In the genomic region with DNA sequence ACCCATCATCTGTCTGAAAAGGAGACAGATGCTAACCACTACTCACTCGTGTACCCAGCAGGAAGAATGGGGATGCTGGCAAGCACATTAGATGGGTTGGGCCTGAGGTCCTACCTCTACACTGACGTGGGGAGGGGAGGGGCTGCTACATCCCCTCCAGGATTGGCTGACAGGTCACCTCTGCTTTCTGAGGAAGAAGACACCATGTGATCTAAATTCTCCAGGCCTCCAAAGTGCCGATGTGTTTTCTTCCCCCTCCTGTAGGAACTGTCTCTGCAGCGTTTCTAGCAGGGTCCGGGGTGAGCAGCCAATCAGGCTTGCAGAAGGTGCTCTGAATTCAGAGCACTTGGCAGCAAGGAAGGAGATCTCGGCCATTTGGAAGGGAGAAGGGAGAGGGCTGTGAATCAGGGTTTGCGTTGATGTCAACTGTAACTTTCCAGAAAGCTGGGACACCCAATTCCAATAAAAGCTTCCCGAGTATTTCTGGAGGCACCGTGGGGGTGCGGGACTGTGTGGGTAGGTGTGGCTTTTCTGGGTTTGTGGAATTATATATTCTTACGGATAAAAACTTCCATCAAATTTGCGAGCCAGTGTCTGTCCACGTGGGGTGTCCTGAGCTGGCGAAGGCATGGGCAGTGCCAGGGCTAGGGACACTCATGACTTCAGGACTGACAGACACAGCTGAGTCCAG, we compare ENCODE assay signal across 19 mouse cellular contexts. TPM values are rescaled to one million over a fixed set of nuclear protein-coding genes. Genes with fewer than 3 reads are reported as not detected.
DNase-seq lines count a peak whose midpoint lies in the region; ATAC-seq lines count a peak whose summit lies in the region.
"Had no signal": no experiment of that assay in that cellular context is flagged by ENCODE, and none has a peak within 500 bp of the region (broad histone marks: within the 10 kb centered on the region; RNA-seq: fewer than 3 reads in every experiment).

No protein-coding gene starts in this region.

- H3K4me1 ChIP-seq in forebrain, embryonic 11.5 days (replicated peaks; ENCODE audit: control insufficient read depth, insufficient read depth, low read length): no peaks in the 10 kb centered on the region
- no peaks in the 10 kb centered on the region for H3K4me1 ChIP-seq in forebrain, embryonic 15.5 days
- H3K4me1 ChIP-seq: midbrain, embryonic 15.5 days; neural tube, embryonic 13.5 days had no signal

- no peaks in the 10 kb centered on the region for H3K9me3 ChIP-seq in forebrain, embryonic 11.5 days (ENCODE audit: control insufficient read depth, low read length)
- H3K9me3 ChIP-seq in forebrain, embryonic 15.5 days: no peaks in the 10 kb centered on the region
- H3K9me3 ChIP-seq: midbrain, embryonic 15.5 days; neural tube, embryonic 13.5 days had no signal

- peak; percentile 37 for DNase-seq in forebrain, embryonic 11.5 days (ENCODE audit: low spot score)
- peak; percentile 88 for DNase-seq in right cerebral cortex, adult 18-20 months
- no peak for DNase-seq in right cerebral cortex, postnatal 14 days
- peak; percentile 73 to 86 for DNase-seq in frontal cortex, postnatal 36 days (ENCODE audit: low spot score in 2 of 2)
- DNase-seq in right cerebral cortex, postnatal 4 days: peak; percentile 1
- no peak for DNase-seq in lung, postnatal 10 days
- no peak for DNase-seq in urinary bladder, postnatal 36 days (ENCODE audit: low spot score in 2 of 2)
- DNase-seq: adrenal gland, adult 8-10 months; heart, adult 2 months; heart, postnatal 4 days had no signal

- ATAC-seq in forebrain, embryonic 11.5 days (replicated peaks; ENCODE audit: low FRiP score): no peak
- no peak for ATAC-seq in forebrain, embryonic 15.5 days (replicated peaks)
- ATAC-seq: inflammation-experienced regulatory T-cells, adult 6 months; midbrain, embryonic 15.5 days had no signal

- H3K27ac ChIP-seq in forebrain, embryonic 11.5 days (ENCODE audit: low read depth, low read length): no peak overlapping the region
- no peak overlapping the region for H3K27ac ChIP-seq in forebrain, embryonic 15.5 days (replicated peaks)
- H3K27ac ChIP-seq: heart, adult 2 months; kidney, postnatal 0 days; liver, embryonic 14.5 days; macrophage; midbrain, embryonic 15.5 days; neural tube, embryonic 13.5 days; stomach, postnatal 0 days had no signal

- H3K9ac ChIP-seq in forebrain, embryonic 11.5 days (ENCODE audit: low read length): no peak overlapping the region
- H3K9ac ChIP-seq in forebrain, embryonic 15.5 days (replicated peaks): no peak overlapping the region
- H3K9ac ChIP-seq: liver, embryonic 14.5 days; midbrain, embryonic 15.5 days; neural tube, embryonic 13.5 days had no signal

- no peaks in the 10 kb centered on the region for H3K36me3 ChIP-seq in forebrain, embryonic 11.5 days (ENCODE audit: control insufficient read depth, insufficient read depth, low read length)
- no peaks in the 10 kb centered on the region for H3K36me3 ChIP-seq in forebrain, embryonic 15.5 days
- H3K36me3 ChIP-seq: midbrain, embryonic 15.5 days; neural tube, embryonic 13.5 days had no signal

- no peak overlapping the region for H3K4me2 ChIP-seq in forebrain, embryonic 11.5 days (ENCODE audit: low read depth, low read length, severe bottlenecking)
- H3K4me2 ChIP-seq in forebrain, embryonic 15.5 days (replicated peaks): no peak overlapping the region
- H3K4me2 ChIP-seq: midbrain, embryonic 15.5 days; neural tube, embryonic 13.5 days had no signal

- WGBS in forebrain, embryonic 11.5 days: 75% methylated on average over 14 of the region's 14 CpGs
- 61% methylated on average over 14 of the region's 14 CpGs for WGBS in forebrain, embryonic 15.5 days

- no peak overlapping the region for H3K4me3 ChIP-seq in forebrain, embryonic 11.5 days (ENCODE audit: low read depth, low read length)
- no peak overlapping the region for H3K4me3 ChIP-seq in forebrain, embryonic 15.5 days
- H3K4me3 ChIP-seq: heart, adult 2 months; midbrain, embryonic 15.5 days; neural tube, embryonic 13.5 days had no signal

- no peaks in the 10 kb centered on the region for H3K27me3 ChIP-seq in forebrain, embryonic 11.5 days (ENCODE audit: control insufficient read depth, insufficient read depth, low read length)
- H3K27me3 ChIP-seq in forebrain, embryonic 15.5 days: no peaks in the 10 kb centered on the region
- H3K27me3 ChIP-seq: midbrain, embryonic 15.5 days; neural tube, embryonic 13.5 days had no signal

RNA-seq across cellular contexts. Expression of gene Kcnk12, which starts 13.5 kb away (rescaled TPM):
- 0.13 TPM in 1 of 2 replicates, not detected in the other for polyA plus RNA-seq in forebrain, embryonic 11.5 days (2014; fragmentation: Nextera tagmentation; extraction: Ambion mirVana)
- 1.3 and 1.6 TPM in 2 replicates for polyA plus RNA-seq in forebrain, embryonic 15.5 days (2015; fragmentation: Nextera tagmentation; extraction: Ambion mirVana)
- polyA plus RNA-seq: embryonic facial prominence, embryonic 14.5 days; inflammation-experienced regulatory T-cells, adult 6 months; macrophage had no signal

Comparison
In these comparisons a context has a peak if more than half of its experiments do, and no peak if none do; other contexts are left out.
1. DNase-seq: peak in forebrain, embryonic 11.5 days (single experiment), right cerebral cortex, adult 18-20 months (single experiment), frontal cortex, postnatal 36 days (2 of 2) and right cerebral cortex, postnatal 4 days (single experiment); none in right cerebral cortex, postnatal 14 days (single experiment), lung, postnatal 10 days (single experiment) and urinary bladder, postnatal 36 days (0 of 2).